Mouse (Mus musculus) embryonic facial prominence, embryonic 12.5 days (tissue): ENCODE measurements around the gene Nkx6-1. TPM values are rescaled to one million over a fixed set of nuclear protein-coding genes. Genes with fewer than 3 reads are reported as not detected.

Experiments used
- ATAC-seq: fragments of 200-750 bp; cut with Nextera tagmentation; 2 replicates; pipeline ENCODE4 v1.8.0; 2017; ENCODE audit not compliant: insufficient number of reproducible peaks, insufficient read depth, low FRiP score, low TSS enrichment
- H3K27ac ChIP-seq: fragments of 300-500 bp; sonication (generic); 2 replicates; pipeline ENCODE4 v1.5.1; 2016; ENCODE audit warnings: mild to moderate bottlenecking
- H3K27me3 ChIP-seq: fragments of 300-500 bp; sonication (generic); 2 replicates; pipeline ENCODE4 v1.6.1; 2016; ENCODE audit warnings: mild to moderate bottlenecking, moderate library complexity
- H3K36me3 ChIP-seq: fragments of 300-500 bp; sonication (generic); 2 replicates; pipeline ENCODE4 v1.6.1; 2016; ENCODE audit warnings: mild to moderate bottlenecking
- H3K4me1 ChIP-seq: fragments of 300-500 bp; sonication (generic); 2 replicates; pipeline ENCODE4 v1.6.1; 2016
- H3K4me2 ChIP-seq: fragments of 300-500 bp; sonication (generic); replicated peaks from 2 replicates; pipeline ENCODE4 v1.6.1; 2016; ENCODE audit warnings: mild to moderate bottlenecking, moderate library complexity
- H3K4me3 ChIP-seq: fragments of 300-500 bp; sonication (generic); 2 replicates; pipeline ENCODE4 v1.5.1; 2016; ENCODE audit warnings: mild to moderate bottlenecking
- H3K9ac ChIP-seq: fragments of 300-500 bp; sonication (generic); 2 replicates; pipeline ENCODE4 v1.6.1; 2016; ENCODE audit warnings: mild to moderate bottlenecking, moderate library complexity
- H3K9me3 ChIP-seq: fragments of 300-500 bp; sonication (generic); 2 replicates; pipeline ENCODE4 v1.6.1; 2016; ENCODE audit warnings: mild to moderate bottlenecking, moderate library complexity
- WGBS: fragments of 180-500 bp; shearing (Covaris S2); methylation state at CpG from one replicate; pipeline ENCODE4 v1.1.7; 2016; 5-methylcytosine and 5-hydroxymethylcytosine counted together
- polyA plus RNA-seq: library from polyadenylated mRNA; unstranded; fragments of >200 nt; fragmentation: Nextera tagmentation; extraction: Ambion mirVana; gene quantifications from 2 replicates; pipeline ENCODE4 v1.2.1, GENCODE M21; 2016

Gene Nkx6-1
- polyA plus RNA-seq = 0.55 and 0.87 TPM in 2 replicates

DNA sequence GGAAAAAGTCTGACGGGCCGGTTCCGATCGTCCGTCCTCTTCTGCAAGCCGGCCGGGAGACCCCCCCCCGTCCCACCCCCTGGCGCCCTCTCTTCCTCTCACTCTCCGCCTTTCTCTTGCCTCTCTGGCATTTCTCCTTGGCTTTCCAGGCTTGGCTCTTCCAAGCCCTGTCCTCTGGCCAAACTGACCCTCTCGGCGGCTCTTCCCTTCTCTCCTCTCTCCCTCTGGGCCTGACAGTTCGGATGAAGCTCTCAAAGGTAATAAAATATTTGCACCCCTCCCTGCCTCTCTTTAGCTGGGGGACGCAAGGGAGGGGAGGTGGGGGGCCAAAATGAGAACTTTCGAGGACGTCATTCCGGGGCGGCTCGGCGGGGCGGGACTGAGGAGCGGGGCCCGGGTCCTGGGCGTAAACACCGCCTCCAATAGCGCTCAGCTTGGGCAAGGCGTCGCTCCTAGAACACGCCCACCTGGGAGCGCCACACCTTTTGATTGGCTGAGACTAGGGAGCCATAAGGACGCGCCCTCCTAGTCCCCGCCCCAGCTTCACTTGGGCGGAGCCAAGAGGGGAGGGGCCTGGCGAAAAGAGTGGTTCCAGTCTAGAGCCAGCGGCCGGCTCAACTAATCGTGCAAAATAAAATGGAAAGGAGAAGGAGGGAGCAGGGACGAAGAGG is at the start of gene Nkx6-1:
Nkx6-1 (minus strand) TSS at position 52 of the 671 bp plus-strand sequence.
- Histone ChIP-seq H3K36me3 (no peaks in the 10 kb centered on the region), H3K27ac (no peak within 1 kb of the TSS), H3K9ac (peak within 1 kb of the TSS; percentile 42), H3K4me1 (peaks cover 22% of the 10 kb centered on the region; the same call in 1 of the 2 replicates), H3K27me3 (peaks cover 80% of the 10 kb centered on the region), H3K4me3 (peak within 1 kb of the TSS; percentile 44), H3K4me2 (peak within 1 kb of the TSS; percentile 61), H3K9me3 (no peaks in the 10 kb centered on the region)
- peak; percentile 93 for ATAC-seq
- under 1% methylated on average over 39 of the region's 39 CpGs for WGBS

DNA sequence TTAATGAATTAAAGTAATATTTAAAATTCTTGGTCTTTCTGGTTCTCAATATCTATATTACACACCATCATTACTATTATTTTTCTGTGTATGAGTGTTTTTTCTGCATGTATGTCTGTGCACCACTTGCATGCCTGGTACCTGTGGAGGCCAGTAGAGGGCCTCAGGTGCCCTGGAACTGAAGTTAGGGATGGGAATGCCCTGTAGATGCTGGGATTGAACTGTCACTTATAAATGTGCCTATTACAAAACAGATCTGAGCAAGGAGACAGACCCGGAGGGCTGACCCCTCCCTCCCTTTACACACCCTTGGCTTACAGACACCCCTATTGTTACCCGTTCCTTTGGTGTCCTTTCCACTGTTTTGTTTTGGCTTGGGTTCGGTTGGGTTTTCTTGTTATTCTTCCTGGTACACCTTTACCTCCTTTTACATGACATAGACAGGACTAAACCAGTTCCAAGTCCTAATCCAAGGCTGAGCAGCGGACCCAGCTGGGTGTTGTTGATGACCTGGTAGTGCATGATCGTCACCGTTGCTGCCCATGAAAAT is 48.3 kb upstream of the Nkx6-1 start:
- H3K27me3 ChIP-seq = no peaks in the 10 kb centered on the region
- no peak overlapping the region for H3K4me3 ChIP-seq
- no peaks in the 10 kb centered on the region for H3K4me1 ChIP-seq
- H3K9ac ChIP-seq = no peak overlapping the region
- no peaks in the 10 kb centered on the region for H3K36me3 ChIP-seq
- 80% methylated on average over 6 of the region's 6 CpGs for WGBS
- no peak overlapping the region for H3K4me2 ChIP-seq
- no peak overlapping the region for H3K27ac ChIP-seq
- H3K9me3 ChIP-seq = no peaks in the 10 kb centered on the region
- no peak for ATAC-seq

DNA sequence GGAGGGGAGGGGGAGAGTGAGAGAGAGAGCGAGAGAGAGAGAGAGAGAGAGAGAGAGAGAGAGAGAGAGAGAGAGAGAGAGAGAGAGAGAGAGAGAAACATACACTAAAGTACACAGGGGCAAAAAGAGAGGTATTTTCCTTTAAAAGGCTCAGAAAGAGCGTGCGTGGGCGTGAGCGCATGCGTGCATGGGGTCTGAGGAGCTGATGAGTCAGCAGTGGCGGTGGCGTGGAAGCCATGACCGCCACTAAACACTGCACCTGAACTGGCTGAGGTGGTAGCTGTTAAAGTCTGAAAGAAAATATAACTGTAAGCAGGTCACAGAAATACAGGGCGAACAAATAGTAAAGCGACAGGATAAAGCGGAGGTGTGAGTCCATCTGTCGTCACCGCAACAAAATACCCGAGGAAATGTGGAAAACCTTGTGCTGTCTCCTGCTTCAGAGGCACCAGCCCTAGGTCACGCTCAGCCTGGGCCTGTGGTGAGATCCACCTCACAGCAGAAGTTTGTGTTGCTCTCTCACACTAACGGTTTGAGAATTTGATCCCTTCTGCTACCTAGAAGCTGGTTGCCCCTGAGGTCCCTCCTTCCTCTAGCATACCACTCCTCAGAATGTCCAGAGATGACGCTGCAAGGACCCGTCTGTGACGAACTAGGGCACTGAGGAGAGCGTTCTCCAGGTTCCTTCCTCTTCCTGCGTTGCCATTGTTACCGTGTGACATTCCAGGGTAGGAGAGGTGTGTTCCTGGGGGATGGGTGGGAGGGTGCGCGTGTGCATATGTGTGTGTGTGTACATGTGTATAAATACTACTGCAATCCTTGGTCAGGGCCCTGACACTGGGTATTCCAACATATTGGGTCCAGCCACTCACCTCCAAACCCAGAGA is 38.8 kb upstream of the Nkx6-1 start:
- Histone ChIP-seq H3K4me1 (no peaks in the 10 kb centered on the region), H3K27me3 (0 out of 2 replicates have a peak, but pooled peaks cover 4% of the 10 kb centered on the region), H3K4me3 (no peak overlapping the region), H3K4me2 (peak overlapping the region; percentile 13; the same call in 1 of the 2 replicates), H3K9ac (no peak overlapping the region), H3K36me3 (no peaks in the 10 kb centered on the region), H3K27ac (no peak overlapping the region), H3K9me3 (no peaks in the 10 kb centered on the region)
- WGBS = 68% methylated on average over 24 of the region's 25 CpGs
- peak; percentile 52; the same call in 1 of the 2 replicates for ATAC-seq

DNA sequence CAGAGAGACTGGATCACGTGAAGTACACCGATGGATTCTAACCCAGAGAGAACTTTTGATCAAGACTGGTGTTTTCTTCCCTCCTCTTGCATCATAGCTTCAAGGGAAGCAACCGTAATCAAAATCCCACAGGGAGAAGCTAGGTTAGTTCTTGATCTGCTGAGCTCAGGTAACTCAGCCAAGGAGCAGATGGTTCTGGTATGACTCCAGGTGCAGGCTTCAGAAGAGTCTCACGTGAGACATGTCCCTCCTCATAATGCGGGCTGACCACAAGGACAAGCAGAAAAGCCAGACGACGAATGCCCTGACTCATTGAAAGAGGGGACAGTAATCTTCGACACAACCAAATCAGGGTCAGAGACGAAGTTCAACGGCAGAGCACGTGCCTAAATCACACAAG is 37.8 kb upstream of the Nkx6-1 start:
- no peaks in the 10 kb centered on the region for H3K4me1 ChIP-seq
- no peak overlapping the region for H3K4me2 ChIP-seq
- no peaks in the 10 kb centered on the region for H3K36me3 ChIP-seq
- H3K9ac ChIP-seq = no peak overlapping the region
- H3K27me3 ChIP-seq = 0 out of 2 replicates have a peak, but pooled peaks cover 4% of the 10 kb centered on the region
- H3K9me3 ChIP-seq = no peaks in the 10 kb centered on the region
- H3K4me3 ChIP-seq = no peak overlapping the region
- ATAC-seq = no peak
- WGBS = 77% methylated on average over 11 of the region's 11 CpGs
- H3K27ac ChIP-seq = no peak overlapping the region

DNA sequence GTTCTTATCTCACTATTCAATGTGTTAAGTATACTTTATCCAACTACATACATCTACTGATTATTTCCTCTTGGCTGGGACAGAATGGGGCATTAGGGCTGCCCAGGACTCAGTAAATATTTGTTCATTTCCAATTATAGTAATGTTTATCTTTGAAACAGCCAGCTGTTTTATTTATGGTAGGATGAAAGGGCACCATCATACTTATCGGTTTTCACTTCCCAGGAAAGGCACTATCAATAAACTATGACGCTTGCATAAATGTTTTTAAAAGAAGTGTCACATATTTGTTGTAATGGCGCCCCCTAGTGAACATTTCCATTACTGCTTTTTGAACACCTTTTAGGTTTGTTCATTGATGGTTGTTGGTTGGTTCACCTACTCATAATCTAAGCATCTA is 35.8 kb upstream of the Nkx6-1 start:
- no peak overlapping the region for H3K4me3 ChIP-seq
- H3K27me3 ChIP-seq = peaks cover 4% of the 10 kb centered on the region; the same call in 1 of the 2 replicates
- no peak overlapping the region for H3K27ac ChIP-seq
- H3K9ac ChIP-seq = no peak overlapping the region
- H3K4me2 ChIP-seq = no peak overlapping the region
- no peaks in the 10 kb centered on the region for H3K9me3 ChIP-seq
- no peak for ATAC-seq
- no peaks in the 10 kb centered on the region for H3K36me3 ChIP-seq
- WGBS = 10% methylated on average over 3 of the region's 3 CpGs
- H3K4me1 ChIP-seq = no peaks in the 10 kb centered on the region

DNA sequence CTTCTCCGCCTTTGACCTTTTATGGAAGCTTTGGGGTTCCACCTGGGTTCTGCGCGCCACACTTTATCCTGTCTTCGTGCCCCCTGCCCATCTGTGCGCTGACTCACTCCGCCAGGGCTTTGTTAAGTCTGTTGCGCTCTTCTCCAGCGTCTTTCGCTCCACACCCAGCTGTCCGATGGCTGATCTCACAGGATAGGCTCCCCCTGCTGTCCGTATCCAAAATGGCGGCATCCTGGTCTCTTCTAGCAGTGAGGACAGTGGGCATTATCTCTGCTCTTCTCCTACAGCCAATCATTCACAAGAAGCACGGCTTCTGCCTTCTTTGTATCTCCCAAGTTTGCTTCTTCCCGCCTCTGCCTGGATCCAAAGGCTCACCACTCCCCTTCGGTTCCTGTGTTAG is 23.8 kb upstream of the Nkx6-1 start:
- Histone ChIP-seq H3K9ac (no peak overlapping the region), H3K27me3 (no peaks in the 10 kb centered on the region), H3K9me3 (no peaks in the 10 kb centered on the region), H3K4me2 (peak overlapping the region; percentile 34), H3K4me1 (no peaks in the 10 kb centered on the region), H3K36me3 (no peaks in the 10 kb centered on the region), H3K27ac (no peak overlapping the region), H3K4me3 (no peak overlapping the region)
- 15% methylated on average over 15 of the region's 15 CpGs for WGBS
- peak; percentile 56; the same call in 1 of the 2 replicates for ATAC-seq

DNA sequence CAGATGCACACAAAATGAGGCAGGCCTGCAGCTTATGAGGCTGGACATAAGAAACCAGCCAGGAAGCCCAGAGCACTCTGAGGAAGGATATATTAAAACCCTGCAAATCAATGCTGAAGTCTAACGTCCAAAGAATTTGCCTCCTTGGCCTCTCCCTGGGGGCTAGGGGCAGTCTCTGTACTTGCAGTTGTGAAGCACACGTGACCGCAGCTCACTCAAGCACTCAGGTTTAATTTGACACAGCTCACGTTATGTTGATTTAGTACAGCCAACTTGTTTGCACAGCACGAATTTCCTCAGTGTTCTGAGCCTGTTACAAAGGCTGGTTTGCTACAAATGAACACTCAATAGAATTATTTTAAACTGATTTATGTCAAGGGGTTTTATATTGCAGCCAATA is 18.5 kb upstream of the Nkx6-1 start:
- Histone ChIP-seq H3K36me3 (no peaks in the 10 kb centered on the region), H3K9me3 (no peaks in the 10 kb centered on the region), H3K4me3 (no peak overlapping the region), H3K27me3 (no peaks in the 10 kb centered on the region), H3K4me1 (no peaks in the 10 kb centered on the region), H3K27ac (no peak overlapping the region), H3K4me2 (no peak overlapping the region), H3K9ac (no peak overlapping the region)
- no peak; the same call in 1 of the 2 replicates for ATAC-seq
- WGBS = 20% methylated on average over 5 of the region's 5 CpGs

DNA sequence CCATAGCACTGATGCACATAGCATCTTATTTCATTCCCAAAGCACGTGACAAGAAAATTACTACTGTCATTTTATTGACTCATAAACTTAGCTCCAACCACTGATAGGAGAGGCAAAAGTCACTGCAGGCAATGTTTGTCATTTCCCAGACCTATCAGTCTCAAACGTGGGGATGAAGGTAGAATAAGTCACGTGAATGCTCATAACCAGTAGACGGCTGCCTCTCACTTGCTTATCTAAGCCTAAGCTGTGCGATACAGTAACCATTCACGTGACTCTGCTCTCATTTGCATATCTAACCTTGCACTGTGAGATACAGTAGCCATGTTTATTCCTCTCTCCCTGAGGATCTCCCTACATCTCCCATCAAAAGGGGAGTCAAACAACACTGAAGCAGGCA is 15.5 kb upstream of the Nkx6-1 start:
- 85% methylated on average over 6 of the region's 6 CpGs for WGBS
- Histone ChIP-seq H3K9ac (no peak overlapping the region), H3K36me3 (no peaks in the 10 kb centered on the region), H3K27me3 (no peaks in the 10 kb centered on the region), H3K27ac (no peak overlapping the region), H3K4me3 (no peak overlapping the region), H3K4me2 (no peak overlapping the region), H3K9me3 (no peaks in the 10 kb centered on the region), H3K4me1 (no peaks in the 10 kb centered on the region)
- no peak for ATAC-seq

DNA sequence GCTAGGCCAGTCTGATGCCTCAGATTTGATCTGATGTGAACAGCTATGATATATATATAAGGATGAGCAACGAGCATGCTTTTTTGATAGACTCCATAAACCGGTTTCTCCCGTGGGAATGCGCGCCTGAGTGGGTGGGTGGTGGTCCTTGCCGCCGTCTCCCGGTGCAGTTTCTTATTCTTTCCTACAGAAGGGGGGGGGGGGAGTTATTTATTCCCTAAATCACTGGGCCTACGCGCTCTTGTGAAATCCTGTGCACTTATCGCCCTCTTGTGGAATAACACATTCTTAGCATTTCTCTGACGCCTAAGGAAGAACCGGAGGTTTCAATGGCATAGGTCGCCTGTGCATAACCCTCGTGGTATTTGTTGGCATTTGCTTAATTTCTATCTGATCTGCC is 4.6 kb upstream of the Nkx6-1 start:
- Histone ChIP-seq H3K9me3 (no peaks in the 10 kb centered on the region), H3K9ac (no peak overlapping the region), H3K4me2 (peak overlapping the region; percentile 21; the same call in 1 of the 2 replicates), H3K4me3 (no peak overlapping the region), H3K4me1 (peaks cover 10% of the 10 kb centered on the region; the same call in 1 of the 2 replicates), H3K36me3 (no peaks in the 10 kb centered on the region), H3K27ac (no peak overlapping the region), H3K27me3 (peaks cover 55% of the 10 kb centered on the region)
- no peak for ATAC-seq
- whole genome bisulfite sequencing = 4% methylated on average over 15 of the region's 15 CpGs

DNA sequence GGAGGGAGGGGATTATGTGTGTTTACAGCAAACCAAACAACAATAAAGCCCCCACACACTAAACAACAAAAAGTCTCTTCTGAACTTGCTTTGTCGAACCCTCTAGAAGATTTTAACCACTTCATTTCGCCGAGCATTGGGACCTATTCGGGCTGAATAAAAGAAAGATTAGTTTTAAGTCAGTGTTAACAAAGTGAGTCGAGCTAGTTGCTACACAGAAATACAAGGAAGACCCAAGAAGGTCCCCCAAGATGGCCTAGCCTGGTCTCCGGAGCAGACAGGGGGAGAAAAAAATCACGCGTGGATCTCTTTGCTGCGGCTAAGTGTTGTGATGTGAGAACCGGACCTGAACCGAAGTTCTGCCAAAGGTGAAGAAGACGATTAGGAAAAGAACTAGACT is 3.7 kb upstream of the Nkx6-1 start:
- H3K27ac ChIP-seq = no peak overlapping the region
- ATAC-seq = no peak
- H3K36me3 ChIP-seq = no peaks in the 10 kb centered on the region
- H3K27me3 ChIP-seq = peaks cover 64% of the 10 kb centered on the region
- no peak overlapping the region for H3K9ac ChIP-seq
- WGBS = 3% methylated on average over 12 of the region's 12 CpGs
- H3K4me3 ChIP-seq = no peak overlapping the region
- no peaks in the 10 kb centered on the region for H3K9me3 ChIP-seq
- peaks cover 19% of the 10 kb centered on the region; the same call in 1 of the 2 replicates for H3K4me1 ChIP-seq
- no peak overlapping the region for H3K4me2 ChIP-seq

DNA sequence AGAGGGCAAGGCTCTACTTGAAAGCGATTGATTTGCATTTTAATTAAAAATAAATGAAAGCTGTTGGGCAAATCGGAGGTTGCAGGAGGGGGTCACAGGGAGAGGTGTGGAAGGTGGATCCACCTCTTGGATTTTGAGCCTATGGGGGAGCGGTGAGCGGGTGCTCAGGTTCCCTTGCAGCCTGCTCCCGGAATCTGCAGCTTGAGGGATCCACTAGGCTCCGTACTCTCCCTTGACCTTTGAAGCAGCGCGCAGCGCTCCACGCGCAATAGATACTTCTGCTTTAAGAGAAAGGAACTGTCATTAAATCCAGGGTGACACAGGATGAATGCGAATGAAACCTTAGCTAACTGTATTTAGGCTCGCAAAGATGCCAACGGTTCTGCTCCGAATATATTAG is 3.2 kb upstream of the Nkx6-1 start:
- under 1% methylated on average over 15 of the region's 15 CpGs for WGBS
- ATAC-seq = no peak
- H3K4me1 ChIP-seq = peaks cover 22% of the 10 kb centered on the region; the same call in 1 of the 2 replicates
- H3K4me3 ChIP-seq = no peak overlapping the region
- H3K9ac ChIP-seq = no peak overlapping the region
- H3K36me3 ChIP-seq = no peaks in the 10 kb centered on the region
- no peak overlapping the region for H3K4me2 ChIP-seq
- H3K27me3 ChIP-seq = peaks cover 67% of the 10 kb centered on the region
- no peak overlapping the region for H3K27ac ChIP-seq
- no peaks in the 10 kb centered on the region for H3K9me3 ChIP-seq
